Mouse (Mus musculus): ENCODE data around the gene Actr3b. TPM values are rescaled to one million over a fixed set of nuclear protein-coding genes. Genes with fewer than 3 reads are reported as not detected.

The Actr3b gene
- total and polyA plus RNA-seq, 2 experiments from 2014 or later, result 16.7 to 27.6 TPM

DNA sequence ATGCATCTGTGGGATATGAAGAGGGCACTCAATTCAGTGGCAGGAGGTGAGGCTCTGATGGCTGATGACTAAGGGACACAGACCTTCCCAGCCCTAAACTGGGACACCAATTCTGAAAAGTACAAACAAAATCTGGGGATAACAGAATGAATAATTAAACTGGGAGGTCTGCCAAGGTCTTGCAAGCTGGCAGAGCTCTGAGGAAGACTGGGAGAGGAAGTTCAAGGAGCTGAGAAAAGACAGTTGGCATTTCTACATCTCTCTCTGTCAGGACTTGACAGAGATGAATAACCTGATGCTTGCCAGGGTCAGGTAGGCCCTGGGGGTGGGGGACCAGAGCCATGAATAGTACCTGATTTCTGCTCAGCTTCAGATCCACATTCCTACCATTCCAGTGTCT is 8.2 kb upstream of the Actr3b start:
- H3K27ac ChIP-seq (ENCODE audit: low read depth), result peak overlapping the region; percentile 39
- ATAC-seq (ENCODE audit: insufficient read depth, low read depth) (no peak), DNase-seq (ENCODE audit: low spot score) (no peak)
- no peak overlapping the region for H3K4me2 ChIP-seq (ENCODE audit: low read depth, low read length)
- no peaks in the 10 kb centered on the region for H3K27me3 ChIP-seq (ENCODE audit: control insufficient read depth, insufficient read depth, low read length)
- no peak overlapping the region for H3K4me3 ChIP-seq (ENCODE audit: low read depth, low read length)
- H3K9me3 ChIP-seq (replicated peaks; ENCODE audit: control insufficient read depth, low read length), result no peaks in the 10 kb centered on the region
- peaks cover 42% of the 10 kb centered on the region for H3K4me1 ChIP-seq (ENCODE audit: control insufficient read depth, insufficient read depth)
- no peak overlapping the region for H3K9ac ChIP-seq (replicated peaks; ENCODE audit: low read depth, low read length)
- TF ChIP-seq CTCF (IDR thresholded peaks at IDR 0.05; ENCODE audit: low read depth), result no peak
- no peak for TF ChIP-seq EP300 (IDR thresholded peaks at IDR 0.05; ENCODE audit: low read depth)
- H3K36me3 ChIP-seq (replicated peaks; ENCODE audit: control insufficient read depth, insufficient read depth, low read length), result no peaks in the 10 kb centered on the region

- no peaks in the 10 kb centered on the region for H3K27me3 ChIP-seq (ENCODE audit: control insufficient read depth, insufficient read depth, low read length)
- H3K9ac ChIP-seq (replicated peaks; ENCODE audit: low read depth, low read length), result no peak overlapping the region
- DNase-seq (ENCODE audit: low spot score), result no peak
- peaks cover 37% of the 10 kb centered on the region for H3K4me1 ChIP-seq (ENCODE audit: control insufficient read depth, insufficient read depth)
- H3K27ac ChIP-seq (ENCODE audit: low read depth), result no peak overlapping the region; the same call in 1 of the 2 replicates
- no peak overlapping the region for H3K4me3 ChIP-seq (ENCODE audit: low read depth, low read length)
- H3K9me3 ChIP-seq (replicated peaks; ENCODE audit: control insufficient read depth, low read length), result no peaks in the 10 kb centered on the region
- no peak for TF ChIP-seq EP300 (IDR thresholded peaks at IDR 0.05; ENCODE audit: low read depth)
- no peak for TF ChIP-seq CTCF (IDR thresholded peaks at IDR 0.05; ENCODE audit: low read depth)
- peak; percentile 31; the same call in 1 of the 2 replicates for ATAC-seq (ENCODE audit: insufficient read depth, low read depth)
- H3K36me3 ChIP-seq (replicated peaks; ENCODE audit: control insufficient read depth, insufficient read depth, low read length), result no peaks in the 10 kb centered on the region
- WGBS, result 58% methylated on average over 5 of the region's 5 CpGs
- H3K4me2 ChIP-seq (ENCODE audit: low read depth, low read length), result no peak overlapping the region
These were observed 6.9 kb upstream of the Actr3b start for GRCm38 (mm10) chr5:25752862-25753261.

DNA sequence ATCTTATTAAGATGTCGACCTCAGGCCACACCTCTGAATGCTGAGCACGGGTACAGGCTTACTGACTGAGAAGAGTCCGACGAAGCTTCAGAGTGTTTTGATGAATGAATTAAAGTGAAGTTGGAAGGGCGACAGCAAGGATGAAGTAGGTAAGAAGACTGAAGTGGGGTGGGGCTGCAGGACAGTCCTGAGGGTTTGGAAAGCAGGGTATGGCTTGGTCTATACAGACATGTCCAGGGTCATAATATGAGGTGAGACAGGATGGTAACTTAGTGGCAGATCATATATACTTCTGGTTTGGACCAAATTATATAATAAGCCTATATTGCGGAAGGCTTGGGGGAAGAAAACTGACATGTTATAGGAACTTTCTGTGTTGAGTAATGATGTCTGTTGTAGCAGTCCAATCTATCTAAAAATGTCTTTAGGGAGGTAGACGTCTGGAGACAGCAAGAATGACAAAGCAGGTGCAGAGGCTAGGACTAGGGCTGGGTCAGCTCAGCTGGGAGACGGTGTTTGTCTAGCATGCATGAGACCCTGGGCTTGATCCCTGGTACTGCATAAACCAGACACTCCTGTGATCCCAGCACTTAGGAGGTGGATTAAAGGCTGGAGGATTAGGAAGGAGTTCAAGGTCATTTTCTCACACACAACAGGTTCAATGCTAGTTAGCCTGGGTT is 6.1 kb upstream of the Actr3b start:
- WGBS, result 47% methylated on average over 8 of the region's 8 CpGs
- Histone ChIP-seq H3K4me2 (ENCODE audit: low read depth, low read length) (no peak overlapping the region; the same call in 1 of the 2 replicates), H3K9me3 (replicated peaks; ENCODE audit: control insufficient read depth, low read length) (no peaks in the 10 kb centered on the region), H3K9ac (replicated peaks; ENCODE audit: low read depth, low read length) (no peak overlapping the region), H3K27ac (ENCODE audit: low read depth) (peak overlapping the region; percentile 46; the same call in 1 of the 2 replicates), H3K36me3 (replicated peaks; ENCODE audit: control insufficient read depth, insufficient read depth, low read length) (no peaks in the 10 kb centered on the region), H3K4me3 (ENCODE audit: low read depth, low read length) (no peak overlapping the region), H3K4me1 (ENCODE audit: control insufficient read depth, insufficient read depth) (peaks cover 37% of the 10 kb centered on the region), H3K27me3 (ENCODE audit: control insufficient read depth, insufficient read depth, low read length) (no peaks in the 10 kb centered on the region)
- DNase-seq (ENCODE audit: low spot score), result no peak
- no peak for ATAC-seq (ENCODE audit: insufficient read depth, low read depth)
- no peak for TF ChIP-seq CTCF (IDR thresholded peaks at IDR 0.05; ENCODE audit: low read depth)

- no peaks in the 10 kb centered on the region for H3K9me3 ChIP-seq (replicated peaks; ENCODE audit: control insufficient read depth, low read length)
- WGBS, result 8% methylated on average over 2 of the region's 2 CpGs
- no peak overlapping the region; the same call in 1 of the 2 replicates for H3K4me2 ChIP-seq (ENCODE audit: low read depth, low read length)
- peak overlapping the region; percentile 46; the same call in 1 of the 2 replicates for H3K27ac ChIP-seq (ENCODE audit: low read depth)
- peaks cover 33% of the 10 kb centered on the region for H3K4me1 ChIP-seq (ENCODE audit: control insufficient read depth, insufficient read depth)
- H3K4me3 ChIP-seq (ENCODE audit: low read depth, low read length), result no peak overlapping the region
- ATAC-seq (ENCODE audit: insufficient read depth, low read depth) (peak; percentile 59), DNase-seq (ENCODE audit: low spot score) (peak; percentile 56)
- TF ChIP-seq EP300 (IDR thresholded peaks at IDR 0.05; ENCODE audit: low read depth) (no peak), CTCF (IDR thresholded peaks at IDR 0.05; ENCODE audit: low read depth) (no peak)
- H3K9ac ChIP-seq (replicated peaks; ENCODE audit: low read depth, low read length), result 0 out of 2 replicates have a peak overlapping the region, but pooled peaks have one; percentile 1
- H3K36me3 ChIP-seq (replicated peaks; ENCODE audit: control insufficient read depth, insufficient read depth, low read length), result no peaks in the 10 kb centered on the region
- H3K27me3 ChIP-seq (ENCODE audit: control insufficient read depth, insufficient read depth, low read length), result no peaks in the 10 kb centered on the region
These were observed 5.5 kb upstream of the Actr3b start for GRCm38 (mm10) chr5:25754236-25754766.

DNA sequence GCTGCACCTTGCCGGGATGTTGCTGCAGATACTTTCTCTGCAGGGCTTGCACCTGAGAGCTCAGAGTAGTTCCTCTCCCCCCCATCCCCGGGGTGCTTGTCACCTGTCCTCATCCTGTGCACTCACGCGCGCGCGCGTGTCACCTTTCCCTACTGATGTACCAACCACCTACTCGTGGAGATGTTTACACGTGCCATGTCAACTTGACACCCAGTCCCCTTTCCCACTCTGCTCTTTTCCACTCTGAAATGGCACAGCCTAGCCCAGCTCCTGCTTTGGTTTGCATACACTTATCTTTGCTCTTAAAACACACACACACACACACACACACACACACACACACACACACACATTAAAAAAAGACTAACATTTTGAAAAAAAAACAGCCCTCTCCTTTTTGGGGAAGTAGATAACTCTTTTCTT is 624 bp downstream of the Actr3b start:
- peak overlapping the region; percentile 87 for H3K4me2 ChIP-seq (ENCODE audit: low read depth, low read length)
- H3K27me3 ChIP-seq (ENCODE audit: control insufficient read depth, insufficient read depth, low read length), result no peaks in the 10 kb centered on the region
- ATAC-seq (ENCODE audit: insufficient read depth, low read depth) (0 out of 2 replicates have a peak, but pooled peaks have one; percentile 5), DNase-seq (ENCODE audit: low spot score) (no peak)
- H3K4me3 ChIP-seq (ENCODE audit: low read depth, low read length), result peak overlapping the region; percentile 69
- no peaks in the 10 kb centered on the region for H3K9me3 ChIP-seq (replicated peaks; ENCODE audit: control insufficient read depth, low read length)
- H3K4me1 ChIP-seq (ENCODE audit: control insufficient read depth, insufficient read depth), result peaks cover 19% of the 10 kb centered on the region
- H3K9ac ChIP-seq (replicated peaks; ENCODE audit: low read depth, low read length), result peak overlapping the region; percentile 59; the same call in 1 of the 2 replicates
- no peak for TF ChIP-seq CTCF (IDR thresholded peaks at IDR 0.05; ENCODE audit: low read depth)
- no peak for TF ChIP-seq EP300 (IDR thresholded peaks at IDR 0.05; ENCODE audit: low read depth)
- H3K36me3 ChIP-seq (replicated peaks; ENCODE audit: control insufficient read depth, insufficient read depth, low read length), result no peaks in the 10 kb centered on the region
- WGBS, result 4% methylated on average over 10 of the region's 10 CpGs
- no peak overlapping the region for H3K27ac ChIP-seq (ENCODE audit: low read depth)
